Mouse (Mus musculus): ENCODE measurements at regions not wholly inside any gene's neighbourhood (a gene's known extent, or its start where the extent isn't known, plus 50 kb on each side); places are given as distances from the start of the nearest gene placed in this dataset.
"Not testable (repeated sequence)": the region's sequence is repeated elsewhere in the genome, so short reads cannot be mapped to it uniquely, and the experiment has no call there.

GRCm38 (mm10) chr10:9327881-9328280, 347.1 kb downstream of the Samd5 start:
- not testable (repeated sequence) for DNase-seq (ENCODE audit: extremely low spot score in 1 of 2, low spot score in 1 of 2)

GRCm38 (mm10) chr10:9312326-9312725, 362.7 kb downstream of the Samd5 start:
- no peak for DNase-seq (ENCODE audit: extremely low spot score in 1 of 2, low spot score in 1 of 2)

- no peak for DNase-seq (ENCODE audit: extremely low spot score in 1 of 2, low spot score in 1 of 2)
Measured at GRCm38 (mm10) chr10:9310346-9310745, 364.7 kb downstream of the Samd5 start.

GRCm38 (mm10) chr10:9296055-9296454, 379.0 kb downstream of the Samd5 start:
- no peak for DNase-seq (ENCODE audit: extremely low spot score in 1 of 2, low spot score in 1 of 2)

DNA sequence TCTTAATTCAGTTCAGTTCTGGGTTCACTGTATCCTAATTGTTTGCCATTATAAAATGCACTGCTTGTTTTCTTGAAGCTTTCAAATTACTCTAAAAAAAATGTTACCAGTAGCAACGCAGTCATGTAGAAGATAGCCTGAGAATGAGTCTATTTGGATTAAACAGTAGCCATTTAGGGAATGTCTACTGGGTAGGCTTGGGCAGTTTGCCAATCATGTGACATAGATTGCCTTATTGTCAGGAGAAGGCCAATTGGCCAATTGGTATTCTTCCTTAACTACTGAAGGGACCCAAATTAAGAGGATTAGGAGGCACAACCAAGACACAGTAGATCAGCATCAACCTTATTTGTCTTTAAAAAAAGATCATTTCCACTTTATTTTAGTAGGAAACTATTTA, 379.7 kb downstream of the Samd5 start:
- DNase-seq (ENCODE audit: extremely low spot score in 1 of 2, low spot score in 1 of 2) = no peak

- DNase-seq (ENCODE audit: extremely low spot score in 1 of 2, low spot score in 1 of 2) = no peak
Measured at GRCm38 (mm10) chr10:9294620-9295019, 380.4 kb downstream of the Samd5 start.

DNA sequence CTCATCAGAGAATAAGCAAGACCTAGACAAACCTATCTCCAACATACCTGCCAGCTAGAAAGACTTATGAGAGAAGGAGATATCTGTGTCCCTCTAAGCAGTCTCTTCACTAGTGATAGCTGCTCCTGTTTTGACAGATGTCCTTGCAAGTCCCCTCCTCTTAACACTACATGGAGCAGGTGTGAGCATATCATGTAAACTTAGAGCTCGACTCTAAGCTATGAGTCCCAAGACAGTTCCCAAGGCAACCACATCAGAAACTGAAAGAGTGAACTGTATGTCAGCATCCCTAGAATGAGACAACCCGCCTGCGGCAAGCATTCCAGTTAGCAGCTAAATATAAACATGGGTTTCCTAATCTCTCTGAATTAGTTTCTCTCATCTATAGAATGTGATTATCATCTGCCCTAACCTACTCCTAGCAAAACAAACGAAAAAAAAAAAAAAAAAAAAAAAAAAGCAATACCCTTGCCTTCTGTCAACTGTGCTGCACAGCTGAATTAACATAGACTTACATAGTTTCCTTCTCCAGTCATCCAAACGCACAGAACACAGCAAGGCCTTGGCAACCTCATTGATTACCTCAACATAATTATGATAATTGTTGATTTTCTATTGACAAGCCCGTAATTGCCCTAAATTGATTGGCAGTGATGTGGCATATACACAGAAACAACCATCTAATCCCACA, 383.4 kb downstream of the Samd5 start:
- no peak for DNase-seq (ENCODE audit: extremely low spot score in 1 of 2, low spot score in 1 of 2)

DNA sequence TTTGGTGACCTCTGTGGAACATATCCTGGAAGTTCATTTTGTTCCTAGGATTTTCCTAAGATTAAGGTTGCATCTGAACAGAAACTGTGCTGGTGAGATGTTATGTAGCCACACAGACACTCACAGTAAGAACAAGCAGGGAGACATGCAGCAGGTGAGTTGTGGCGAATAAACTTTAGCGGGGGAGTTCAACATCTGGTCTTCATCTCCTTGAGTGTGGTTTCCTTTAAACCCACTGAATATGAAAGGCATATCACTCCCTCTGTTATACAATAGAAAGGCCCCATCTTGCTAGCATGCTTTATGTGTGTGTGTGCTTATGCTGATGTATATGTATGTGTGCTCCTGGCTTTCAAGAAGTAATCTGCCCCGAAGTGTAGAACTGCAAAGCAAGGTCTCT, 387.1 kb upstream of the Sash1 start:
- no peak for DNase-seq (ENCODE audit: extremely low spot score in 1 of 2, low spot score in 1 of 2)

DNA sequence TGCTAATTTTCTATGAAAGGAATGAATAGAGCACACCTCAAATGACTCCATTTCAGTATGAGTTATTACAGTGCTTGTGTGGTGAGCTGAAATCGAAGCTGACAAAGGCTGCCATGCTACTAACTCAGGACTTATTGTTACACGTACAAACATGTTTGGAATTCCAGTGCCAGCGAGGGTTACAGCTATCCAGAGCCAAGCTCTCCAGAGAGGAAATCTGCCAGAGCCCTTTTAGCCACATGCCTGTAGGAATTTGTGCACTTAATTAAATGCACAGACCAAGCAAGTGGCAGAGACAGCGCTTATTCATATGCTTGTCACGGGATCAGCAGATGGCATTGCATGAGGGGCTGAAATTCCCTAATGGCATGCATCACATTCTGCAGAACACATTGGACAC, 386.4 kb upstream of the Sash1 start:
- DNase-seq (ENCODE audit: extremely low spot score in 1 of 2, low spot score in 1 of 2) = no peak

DNA sequence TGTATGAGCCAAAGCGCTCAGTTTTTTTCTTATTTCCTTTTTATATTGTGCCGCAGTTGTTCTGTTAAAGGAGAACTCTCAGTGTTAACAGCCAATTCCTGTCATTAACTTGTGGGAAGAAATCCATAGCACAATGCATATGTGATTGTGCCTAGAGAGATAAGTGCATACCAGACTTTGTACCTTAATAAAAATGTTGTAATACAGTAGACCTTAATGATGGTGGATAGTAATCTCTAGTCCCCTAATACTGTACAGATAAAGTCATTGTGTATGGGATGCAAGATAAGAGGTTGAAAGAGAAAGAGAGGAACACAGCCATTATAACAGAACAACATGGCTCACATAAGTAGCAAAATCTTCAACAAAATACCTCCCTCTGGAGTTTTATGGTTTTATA, 379.7 kb upstream of the Sash1 start:
- DNase-seq (ENCODE audit: extremely low spot score in 1 of 2, low spot score in 1 of 2) = no peak

DNA sequence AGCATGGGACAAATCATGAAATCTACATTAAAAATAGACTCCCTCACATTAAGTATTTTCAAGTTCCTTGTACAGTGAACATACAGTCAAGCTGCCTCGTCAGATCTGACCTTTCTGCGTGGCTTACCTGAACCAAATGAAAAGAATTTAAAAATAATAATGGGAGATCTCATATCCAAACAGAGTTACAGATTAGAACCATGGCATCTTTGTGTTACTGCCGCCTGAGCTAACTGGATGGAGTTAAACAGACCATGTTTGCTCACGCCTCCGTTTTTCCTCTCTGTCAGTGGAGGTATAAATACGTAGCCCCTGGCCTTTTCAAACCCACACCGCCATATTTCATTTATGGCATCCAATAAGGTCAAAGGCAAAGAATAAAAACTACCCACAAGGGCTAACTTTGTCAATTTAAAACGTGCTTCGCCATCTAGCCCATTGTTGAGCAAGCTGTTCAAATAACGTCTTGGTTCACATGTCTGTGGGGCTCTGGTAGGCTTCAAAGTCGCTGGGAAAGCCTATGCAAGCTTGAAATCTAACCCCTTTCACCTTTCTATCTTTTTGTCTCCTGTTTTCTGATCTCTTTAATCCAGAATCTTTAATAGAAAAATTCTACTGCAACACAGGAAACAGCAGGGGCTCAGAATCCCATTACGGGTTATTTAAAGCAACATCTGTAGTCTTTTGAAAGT, 378.6 kb upstream of the Sash1 start:
- no peak for DNase-seq (ENCODE audit: extremely low spot score in 1 of 2, low spot score in 1 of 2)

DNA sequence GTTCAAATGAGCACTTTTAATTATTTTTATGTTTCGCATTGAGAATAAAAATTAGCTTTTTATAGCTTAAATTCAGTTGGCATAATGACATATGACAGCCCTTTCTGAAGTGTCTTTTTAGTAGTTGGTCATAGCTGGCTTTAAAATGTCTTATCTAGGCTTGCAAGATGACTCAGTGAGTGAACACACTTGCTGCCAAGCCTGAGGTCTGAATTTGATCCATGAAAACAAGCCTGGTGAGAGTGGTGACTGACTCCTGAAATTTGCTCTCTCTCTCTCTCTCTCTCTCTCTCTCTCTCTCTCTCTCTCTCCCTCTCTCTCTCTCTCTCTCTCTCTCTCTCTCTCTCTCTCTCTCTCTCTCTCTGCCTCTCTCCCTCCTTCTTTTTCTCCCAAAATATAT, 372.8 kb upstream of the Sash1 start:
- no peak for DNase-seq (ENCODE audit: extremely low spot score in 1 of 2, low spot score in 1 of 2)

DNA sequence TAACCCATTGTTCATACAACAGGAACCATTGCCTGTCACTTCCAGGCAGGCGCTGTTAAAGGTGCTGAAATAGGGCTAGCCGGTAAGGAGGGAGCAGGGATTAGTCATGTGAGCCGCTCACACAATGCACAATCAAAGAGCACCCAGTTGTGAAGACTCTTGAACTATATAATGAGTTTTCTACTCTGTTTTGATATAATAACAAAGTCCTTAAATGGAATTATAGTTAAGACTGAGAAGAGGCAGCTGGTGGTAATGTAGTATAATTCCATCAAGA, 367.0 kb upstream of the Sash1 start:
- no peak for DNase-seq (ENCODE audit: extremely low spot score in 1 of 2, low spot score in 1 of 2)

DNA sequence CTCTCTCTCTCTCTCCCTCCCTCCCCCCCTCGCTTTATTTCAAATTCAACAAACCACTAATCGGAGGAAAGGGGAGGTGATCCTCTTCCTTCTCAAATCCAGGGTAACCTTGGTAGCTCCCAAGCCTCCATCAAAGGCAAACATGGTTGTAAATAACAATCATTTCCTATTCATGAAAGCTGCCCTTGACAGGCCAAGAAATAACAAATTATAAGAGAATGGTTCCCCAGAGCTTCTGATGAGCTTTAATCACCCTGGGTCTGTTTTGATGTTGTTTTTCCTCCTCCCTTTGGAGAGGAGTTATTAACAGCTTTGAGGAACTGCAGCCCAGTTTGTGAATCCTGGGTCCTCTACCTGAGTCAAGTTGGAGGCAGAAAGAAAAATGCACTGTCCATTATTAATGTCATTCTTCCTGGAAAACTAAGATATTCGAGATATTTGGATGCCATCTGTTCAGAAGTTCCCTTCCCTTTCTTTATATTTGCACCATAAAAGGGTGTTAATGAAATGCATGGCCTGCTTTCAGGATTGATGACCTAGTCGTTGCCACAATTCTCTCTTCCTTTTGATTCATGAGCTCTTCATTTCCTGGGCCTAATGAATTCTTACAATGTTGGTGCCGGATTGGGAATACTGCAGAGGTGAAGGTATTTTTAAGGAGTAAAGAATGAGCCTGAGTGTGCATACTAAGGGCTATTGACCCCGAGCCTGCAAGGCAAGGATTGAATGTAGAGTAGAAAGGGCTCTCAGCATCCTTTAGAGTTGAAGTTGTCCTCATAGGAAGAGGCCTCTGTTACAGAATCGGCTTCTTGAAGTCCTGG, 366.5 kb upstream of the Sash1 start:
- no peak for DNase-seq (ENCODE audit: extremely low spot score in 1 of 2, low spot score in 1 of 2)

DNA sequence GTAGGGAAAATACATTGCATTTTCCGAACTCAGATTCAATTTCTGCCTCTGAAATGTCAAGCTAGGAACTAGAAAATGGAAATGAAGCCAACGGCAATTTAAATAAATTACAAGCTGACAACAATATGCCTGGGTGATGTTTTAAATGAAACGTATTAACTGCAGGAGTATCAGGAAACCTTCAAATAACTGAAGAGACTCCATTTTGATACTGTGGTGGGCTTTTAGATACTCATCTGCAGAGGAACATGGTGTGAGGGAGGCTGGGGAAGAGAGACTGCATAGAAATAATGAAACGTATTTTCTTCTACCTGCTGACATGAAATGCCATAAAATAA, 357.4 kb upstream of the Sash1 start:
- DNase-seq (ENCODE audit: extremely low spot score in 1 of 2, low spot score in 1 of 2) = no peak

DNA sequence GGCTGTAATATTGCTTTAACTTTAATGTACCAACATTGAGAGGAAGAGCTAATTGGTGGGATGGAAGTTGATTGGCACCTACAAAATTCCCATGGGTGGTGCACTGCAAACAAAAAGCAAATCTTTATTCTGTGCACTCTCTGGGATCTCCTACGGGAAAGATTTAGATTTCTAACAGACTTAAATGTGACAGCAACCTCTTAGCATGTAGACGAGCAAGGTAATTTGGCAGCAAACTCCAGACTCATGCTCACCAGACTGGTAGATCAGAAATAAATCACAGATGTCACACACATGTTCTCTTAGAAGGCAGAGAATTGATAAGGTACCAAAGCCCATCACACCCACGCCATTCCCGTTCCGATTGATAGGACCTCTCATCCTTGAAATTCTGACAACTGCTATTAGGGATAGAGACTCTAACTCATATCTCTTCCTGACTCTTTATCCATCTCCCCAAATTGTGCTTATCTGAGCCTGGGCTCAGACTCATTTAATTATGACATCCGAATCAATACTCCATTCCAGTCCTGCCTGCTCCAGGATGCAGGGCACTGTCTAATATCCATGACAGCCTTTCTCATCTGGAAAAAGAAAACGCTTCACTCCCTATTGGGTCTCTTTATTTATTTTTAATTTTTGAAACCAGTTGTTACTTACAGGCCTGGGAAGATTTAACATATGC, 356.9 kb upstream of the Sash1 start:
- DNase-seq (ENCODE audit: extremely low spot score in 1 of 2, low spot score in 1 of 2) = no peak

- no peak for DNase-seq (ENCODE audit: extremely low spot score in 1 of 2, low spot score in 1 of 2)
Measured at GRCm38 (mm10) chr10:9239956-9240355, 354.1 kb upstream of the Sash1 start.

DNA sequence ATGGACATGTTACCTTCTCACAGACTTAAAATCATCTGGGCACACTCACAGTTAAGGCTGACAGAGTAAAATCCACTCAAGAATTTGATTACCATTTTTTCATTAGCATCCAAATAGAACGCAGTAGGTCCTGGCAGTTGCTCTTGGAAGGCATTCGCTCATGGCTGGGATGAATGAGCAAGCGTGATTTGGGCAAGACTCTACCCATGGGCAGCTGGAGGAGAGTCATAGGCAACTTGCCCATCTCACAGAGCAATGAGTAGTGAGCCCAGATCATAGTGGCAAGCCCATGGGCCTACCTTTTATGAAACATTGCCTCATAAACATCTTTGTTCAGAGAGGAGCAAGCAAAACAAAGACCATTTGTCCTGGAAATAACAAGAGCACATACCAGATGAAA, 345.9 kb upstream of the Sash1 start:
- no peak for DNase-seq (ENCODE audit: extremely low spot score in 1 of 2, low spot score in 1 of 2)

DNA sequence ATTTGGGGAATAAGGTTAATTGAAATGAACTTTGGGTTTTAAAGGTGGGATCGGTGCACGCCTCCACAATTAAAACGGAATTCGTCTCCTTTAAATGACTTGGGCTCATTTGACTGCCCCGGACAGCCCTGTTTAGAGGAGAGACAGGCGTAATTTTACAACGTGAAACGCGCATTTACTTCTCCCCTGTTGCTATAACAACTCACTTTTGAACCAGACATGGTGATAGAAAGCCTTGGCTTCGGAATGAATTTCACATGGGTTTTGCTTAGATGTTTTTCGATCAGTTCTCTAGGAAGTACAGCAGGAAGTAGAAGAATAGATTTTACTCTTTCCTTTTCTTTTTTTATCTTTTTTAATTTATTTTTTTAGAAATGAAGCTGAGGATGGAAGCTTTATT, 343.2 kb upstream of the Sash1 start:
- no peak for DNase-seq (ENCODE audit: extremely low spot score in 1 of 2, low spot score in 1 of 2)

DNA sequence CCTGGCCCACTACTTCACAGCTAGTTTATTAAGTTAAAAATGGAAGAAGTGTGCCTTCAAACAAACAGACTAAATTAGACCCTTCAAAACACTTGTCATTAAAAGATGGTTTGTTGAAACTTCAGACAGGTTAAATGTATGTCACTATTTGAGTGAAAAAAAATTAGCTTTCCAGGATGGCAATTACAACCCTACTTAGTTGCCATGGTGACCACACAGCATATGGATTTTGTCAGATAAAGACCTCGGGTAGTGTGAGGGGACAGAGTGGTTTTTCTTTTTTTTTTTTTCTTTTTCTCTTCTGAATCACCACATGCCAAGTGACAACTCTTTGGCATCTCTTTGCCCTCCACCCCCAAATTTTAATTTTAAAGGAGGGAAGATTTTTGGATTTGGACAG, 341.5 kb upstream of the Sash1 start:
- DNase-seq (ENCODE audit: extremely low spot score in 1 of 2, low spot score in 1 of 2) = no peak

DNA sequence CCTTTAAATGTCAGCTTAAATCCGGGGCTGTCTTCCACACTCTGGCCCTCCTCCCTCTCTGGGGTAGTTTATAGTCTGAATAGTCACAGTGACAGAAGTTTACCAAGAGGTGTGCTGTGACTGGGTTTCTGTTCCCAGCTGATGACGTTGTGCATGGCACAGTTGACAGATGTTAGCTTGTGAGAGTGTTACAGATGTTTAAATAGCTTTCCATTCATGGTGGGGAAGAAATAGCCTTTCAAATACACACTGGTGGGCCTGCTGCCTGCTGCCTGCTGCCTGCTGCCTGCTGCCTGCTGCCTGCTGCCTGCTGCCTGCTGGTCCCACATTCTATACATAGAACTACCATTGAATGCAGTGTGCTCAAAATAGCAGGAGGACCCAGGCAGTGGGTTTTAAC, 324.8 kb upstream of the Sash1 start:
- no peak for DNase-seq (ENCODE audit: extremely low spot score in 1 of 2, low spot score in 1 of 2)
